Mouse (Mus musculus): ENCODE data around the gene Iqck.

Iqck gene

GRCm38 (mm10) chr7:118855171-118855876, at the start of gene Iqck:
TSS of gene Iqck (plus strand) at chr7:118855752.
- in situ Hi-C loops (cut with MboI, MseI), result loop anchor here (5.0 to 10.0 kb wide), 2 partner anchors 137 to 869 kb away; partner anchors contain the start of gene Thumpd1

- in situ Hi-C loops (cut with MboI, MseI), result no loop called here
Observed at GRCm38 (mm10) chr7:118806631-118807411, 48.7 kb upstream of the Iqck start.

- in situ Hi-C loops (cut with MboI, MseI), result no loop called here
Observed at GRCm38 (mm10) chr7:118807899-118808298, 47.7 kb upstream of the Iqck start.

GRCm38 (mm10) chr7:118811407-118812106, 44.0 kb upstream of the Iqck start:
- in situ Hi-C loops (cut with MboI, MseI), result no loop called here

- in situ Hi-C loops (cut with MboI, MseI), result no loop called here
Observed at GRCm38 (mm10) chr7:118813592-118813991, 42.0 kb upstream of the Iqck start.

GRCm38 (mm10) chr7:118816275-118816674, 39.3 kb upstream of the Iqck start:
- in situ Hi-C loops (cut with MboI, MseI), result no loop called here

- in situ Hi-C loops (cut with MboI, MseI), result no loop called here
Observed at GRCm38 (mm10) chr7:118817741-118818140, 37.8 kb upstream of the Iqck start.

GRCm38 (mm10) chr7:118819666-118820065, 35.9 kb upstream of the Iqck start:
- in situ Hi-C loops (cut with MboI, MseI), result no loop called here

GRCm38 (mm10) chr7:118821356-118821755, 34.2 kb upstream of the Iqck start:
- in situ Hi-C loops (cut with MboI, MseI), result no loop called here

GRCm38 (mm10) chr7:118821887-118822556, 33.5 kb upstream of the Iqck start:
- in situ Hi-C loops (cut with MboI, MseI), result no loop called here

- in situ Hi-C loops (cut with MboI, MseI), result no loop called here
Observed at GRCm38 (mm10) chr7:118824451-118824850, 31.1 kb upstream of the Iqck start.

GRCm38 (mm10) chr7:118827975-118828416, 27.6 kb upstream of the Iqck start:
- in situ Hi-C loops (cut with MboI, MseI), result no loop called here

GRCm38 (mm10) chr7:118837901-118838300, 17.7 kb upstream of the Iqck start:
- in situ Hi-C loops (cut with MboI, MseI), result no loop called here

GRCm38 (mm10) chr7:118841030-118841745, 14.4 kb upstream of the Iqck start:
- in situ Hi-C loops (cut with MboI, MseI), result no loop called here

- in situ Hi-C loops (cut with MboI, MseI), result no loop called here
Observed at GRCm38 (mm10) chr7:118841796-118842195, 13.8 kb upstream of the Iqck start.

- in situ Hi-C loops (cut with MboI, MseI), result no loop called here
Observed at GRCm38 (mm10) chr7:118842938-118843337, 12.6 kb upstream of the Iqck start.

GRCm38 (mm10) chr7:118845141-118845540, 10.4 kb upstream of the Iqck start:
- in situ Hi-C loops (cut with MboI, MseI), result no loop called here

- in situ Hi-C loops (cut with MboI, MseI), result no loop called here
Observed at GRCm38 (mm10) chr7:118846329-118846728, 9.2 kb upstream of the Iqck start.

GRCm38 (mm10) chr7:118848796-118849195, 6.8 kb upstream of the Iqck start:
- in situ Hi-C loops (cut with MboI, MseI), result no loop called here

- in situ Hi-C loops (cut with MboI, MseI), result loop anchor here (5.0 to 10.0 kb wide), 2 partner anchors 82 to 875 kb away; partner anchors contain the start of gene Thumpd1
Observed at GRCm38 (mm10) chr7:118849543-118850250, 5.9 kb upstream of the Iqck start.
